Mouse (Mus musculus) gastrocnemius, postnatal 10 days (tissue): ENCODE measurements around the gene Tbpl1. TPM values are rescaled to one million over a fixed set of nuclear protein-coding genes. Genes with fewer than 3 reads are reported as not detected.

ENCODE experiments used
- DNase-seq: peaks from one replicate; pipeline ENCODE4 v3.0.0; 2021; ENCODE audit warnings: mixed read lengths
- total RNA-seq, 2 experiments: library from RNA; stranded (reverse); gene quantifications; 2 replicates each; pipeline ENCODE4 v1.2.3; 2021

The Tbpl1 gene
- total RNA-seq, 2 experiments from 2014 or later, result 24.2 to 31.1 TPM

DNA sequence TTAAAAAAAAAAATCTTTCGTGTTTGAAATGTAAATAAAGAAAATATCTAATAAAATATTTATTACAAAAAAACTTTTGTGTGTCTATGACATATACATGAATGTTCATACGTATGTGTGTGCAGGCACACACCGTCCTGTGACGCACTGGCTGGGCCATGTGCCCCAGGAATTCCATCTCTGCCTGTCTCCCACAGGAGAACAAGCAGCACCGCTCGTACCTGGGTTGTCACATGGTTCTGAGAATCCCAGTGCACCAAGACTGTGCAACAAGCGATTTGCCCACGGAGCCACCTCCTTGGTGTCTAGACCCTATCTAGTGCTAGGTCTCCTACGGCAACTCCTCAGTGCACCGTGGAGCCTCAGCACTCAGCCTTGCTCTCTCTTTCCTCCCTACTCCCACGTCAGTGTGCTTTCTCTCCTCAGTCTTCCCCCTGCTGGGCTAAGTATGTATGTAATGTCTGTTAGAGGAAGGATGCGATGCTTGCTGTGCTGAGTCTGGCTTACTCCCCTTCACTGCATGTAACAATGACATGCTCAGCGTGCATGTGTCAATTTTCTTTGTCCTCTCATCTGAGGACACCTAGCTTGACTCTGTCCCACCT, 21.5 kb downstream of the Tbpl1 start:
- DNase-seq, result no peak

DNA sequence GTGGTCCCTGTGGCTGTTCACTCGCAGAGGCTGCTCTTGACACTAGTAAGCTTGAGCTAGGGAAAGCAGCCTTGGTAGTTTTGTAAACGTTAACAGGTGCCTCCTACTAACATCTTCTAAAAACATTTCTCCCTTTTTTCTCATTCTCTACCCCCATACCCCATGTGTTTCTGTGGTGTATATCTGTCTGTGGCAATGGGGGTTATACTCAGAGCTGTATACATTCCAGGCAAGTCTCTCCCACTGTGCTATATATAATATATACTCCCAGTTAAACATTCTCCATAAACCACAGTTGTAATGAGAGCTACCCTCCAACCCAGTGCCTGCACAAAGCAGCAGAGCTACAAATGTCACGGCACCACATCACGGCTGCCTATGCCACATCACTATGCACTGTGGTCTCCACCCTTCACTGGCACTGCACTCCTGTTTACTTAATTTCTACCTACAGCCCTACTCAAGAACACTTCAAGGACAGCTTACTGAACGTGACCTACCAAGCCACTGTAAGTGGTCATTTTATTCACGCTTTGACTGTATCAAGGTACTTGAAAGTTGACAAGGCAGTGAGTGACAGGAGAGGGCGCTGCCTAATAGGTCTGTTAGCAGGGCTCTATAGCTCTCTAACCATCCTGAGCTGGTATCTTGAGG, 23.4 kb downstream of the Tbpl1 start:
- no peak for DNase-seq

DNA sequence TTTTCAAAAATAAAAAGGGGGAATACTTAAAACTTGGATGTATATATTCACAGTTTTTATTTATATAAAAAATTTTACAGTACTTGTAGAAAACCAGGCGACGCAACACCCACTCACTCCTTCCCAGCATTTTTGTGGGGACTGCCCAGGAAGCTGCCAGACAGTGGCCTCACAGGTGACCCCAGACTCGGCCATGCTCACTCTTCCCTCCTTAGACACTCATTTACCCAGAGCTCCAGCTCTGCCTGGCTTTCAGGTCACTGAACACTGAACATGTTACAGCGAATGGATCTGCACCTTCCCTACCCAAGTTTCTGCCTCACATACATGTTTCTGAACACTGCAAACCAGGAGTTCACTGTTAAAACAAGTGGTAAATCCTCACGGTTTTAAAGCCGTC, 27.9 kb downstream of the Tbpl1 start:
- no peak for DNase-seq

DNA sequence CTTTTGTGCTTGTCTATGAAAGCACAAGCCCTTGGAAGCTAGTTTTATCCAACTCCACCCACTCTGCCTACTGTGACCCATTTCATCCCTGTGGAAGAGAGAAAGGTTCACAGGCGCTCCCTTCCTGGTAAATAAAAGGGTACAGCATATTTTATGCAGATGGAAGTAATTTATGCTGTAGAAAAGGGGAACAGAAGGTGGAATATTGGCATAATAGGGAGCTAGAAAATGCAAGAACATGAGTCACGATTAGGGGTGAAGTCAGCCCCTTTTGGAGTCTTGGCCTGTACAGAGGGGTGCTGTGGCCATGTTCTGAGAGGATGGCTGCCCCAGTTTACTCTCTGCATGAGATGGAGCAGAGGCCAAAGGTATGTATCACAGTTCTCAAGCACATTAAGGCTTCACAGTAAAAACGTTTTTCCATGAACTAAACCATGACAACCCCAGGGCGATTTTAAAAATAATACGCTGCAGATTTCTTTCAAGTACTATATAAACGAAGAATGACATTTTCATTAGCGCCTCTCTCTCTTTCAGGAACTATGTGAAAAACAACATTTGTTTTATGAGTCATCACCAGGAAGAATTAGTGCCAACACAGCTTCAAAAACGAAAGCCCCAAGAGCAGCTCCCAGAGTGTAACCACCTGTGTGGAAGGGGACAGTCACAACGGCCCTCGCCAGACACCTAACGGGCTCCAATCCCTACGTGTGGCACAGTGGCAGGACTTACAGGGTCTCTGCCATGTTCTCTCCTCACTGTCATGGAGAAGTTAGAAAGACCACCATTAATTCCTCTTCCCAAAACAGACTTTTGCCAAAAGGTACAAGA, 30.0 kb downstream of the Tbpl1 start:
- DNase-seq, result no peak

DNA sequence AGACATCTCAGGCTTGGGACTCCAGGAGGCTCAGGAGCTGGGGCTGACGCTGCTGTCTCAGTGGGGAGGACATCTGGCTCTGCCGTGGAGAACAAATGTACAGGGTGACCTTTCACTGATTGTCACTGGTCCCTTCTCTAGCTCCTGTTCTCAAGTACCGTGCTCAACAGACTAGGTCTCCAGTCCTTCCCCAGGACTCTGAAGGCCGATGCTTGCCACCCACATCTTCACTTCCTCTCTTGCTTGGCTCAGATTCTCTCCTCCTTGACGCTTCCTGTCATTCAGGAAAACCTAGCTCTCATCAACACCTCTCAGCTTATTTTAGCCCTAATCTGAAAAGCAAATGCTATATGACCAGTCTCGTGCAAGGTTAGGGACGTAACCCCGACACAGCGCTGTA, 31.0 kb downstream of the Tbpl1 start:
- no peak for DNase-seq

DNA sequence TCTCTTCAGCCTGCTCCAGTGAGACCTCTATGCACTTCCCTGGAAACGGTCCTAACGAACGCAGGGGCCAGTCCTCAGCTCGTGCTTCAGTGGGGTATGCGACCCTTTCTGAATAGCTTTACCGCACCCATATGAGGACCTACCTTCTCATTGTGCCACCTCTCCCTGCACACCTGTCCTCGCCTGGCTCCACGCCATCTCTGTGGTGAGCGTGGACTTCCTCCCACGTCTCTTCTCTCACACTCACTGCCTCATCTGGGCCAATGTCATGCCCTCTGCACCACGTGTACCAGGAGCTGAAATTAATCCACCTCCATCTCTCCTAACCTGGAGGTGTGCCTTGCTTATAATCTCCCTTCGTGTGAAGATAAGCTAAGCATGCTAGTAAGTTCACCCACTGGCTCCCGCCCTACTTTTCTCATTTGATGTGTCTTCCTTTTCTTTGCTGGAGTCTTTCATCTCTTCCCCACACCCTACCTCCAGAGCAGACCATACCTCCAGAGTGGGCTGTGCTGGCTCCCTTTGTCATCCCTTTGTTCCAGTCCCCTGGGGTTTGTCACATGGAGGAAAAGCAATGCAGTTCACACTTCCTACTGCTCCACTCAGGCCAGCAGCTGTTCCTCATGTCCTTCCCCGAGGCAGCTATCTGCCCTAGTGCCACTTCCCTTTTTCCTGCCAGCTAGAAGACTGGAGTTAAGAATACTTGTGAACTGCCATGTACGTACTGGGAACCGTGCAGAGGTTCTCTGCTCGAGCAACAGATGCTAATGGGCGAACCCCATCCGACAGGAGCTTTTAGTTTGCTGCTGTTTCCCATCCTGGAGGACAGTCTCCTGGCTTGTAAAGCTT, 32.0 kb downstream of the Tbpl1 start:
- DNase-seq, result no peak

DNA sequence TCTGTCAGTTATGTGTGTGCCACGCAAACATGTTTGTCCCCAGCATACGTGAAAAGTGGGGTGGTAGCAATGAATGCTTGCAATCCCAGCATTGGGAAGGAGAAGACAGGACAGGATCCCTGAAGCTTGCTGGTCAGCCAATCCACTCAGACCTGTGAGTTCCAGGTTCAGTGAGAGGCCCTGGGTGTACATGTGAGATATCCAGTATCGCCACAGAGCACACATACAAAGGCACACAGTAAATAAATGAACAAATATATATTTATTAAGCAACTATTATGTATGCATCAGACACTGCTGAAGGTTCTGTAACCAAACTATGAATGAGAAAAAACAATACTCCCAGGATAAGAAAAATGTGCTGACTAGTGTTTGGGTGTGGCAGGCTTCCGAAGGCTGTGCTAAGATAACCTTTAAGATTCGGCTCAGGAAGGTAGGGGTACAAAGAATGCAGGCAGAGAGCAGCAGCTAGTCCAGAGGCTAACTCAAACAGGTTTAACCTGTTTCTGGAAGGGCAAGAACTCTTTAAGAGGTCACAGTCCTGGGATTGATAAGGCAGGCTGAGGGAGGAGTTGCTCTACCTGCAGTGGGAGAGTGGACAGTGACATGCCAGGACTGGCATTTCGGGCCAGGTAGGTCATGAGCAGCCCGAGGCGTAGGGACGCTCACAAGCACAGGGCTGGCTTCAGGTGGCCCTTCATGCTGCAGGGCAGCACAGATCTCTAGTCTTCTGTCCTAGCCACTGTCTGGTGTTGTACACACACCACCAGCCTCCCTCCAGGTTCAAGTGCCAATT, 33.4 kb downstream of the Tbpl1 start:
- DNase-seq, result no peak

DNA sequence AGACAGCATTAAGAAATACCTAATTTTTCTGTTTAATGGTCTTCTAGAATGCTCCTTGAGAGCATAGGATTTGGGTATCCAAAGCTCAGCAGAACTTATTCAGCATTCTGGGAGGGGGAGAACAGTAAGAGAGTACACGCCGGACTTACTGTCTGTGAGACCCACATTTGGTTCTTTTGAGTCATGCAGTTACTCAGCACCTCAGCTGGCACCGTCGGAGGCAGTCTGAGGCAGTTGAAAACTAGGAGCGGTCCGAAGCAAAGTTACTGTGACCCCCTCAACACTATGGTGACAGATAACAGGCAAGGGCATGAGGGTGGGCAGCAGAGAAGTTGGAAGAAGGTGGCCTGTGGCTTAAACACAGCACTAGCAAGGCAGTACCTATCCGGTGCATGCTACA, 34.9 kb downstream of the Tbpl1 start:
- DNase-seq, result no peak

DNA sequence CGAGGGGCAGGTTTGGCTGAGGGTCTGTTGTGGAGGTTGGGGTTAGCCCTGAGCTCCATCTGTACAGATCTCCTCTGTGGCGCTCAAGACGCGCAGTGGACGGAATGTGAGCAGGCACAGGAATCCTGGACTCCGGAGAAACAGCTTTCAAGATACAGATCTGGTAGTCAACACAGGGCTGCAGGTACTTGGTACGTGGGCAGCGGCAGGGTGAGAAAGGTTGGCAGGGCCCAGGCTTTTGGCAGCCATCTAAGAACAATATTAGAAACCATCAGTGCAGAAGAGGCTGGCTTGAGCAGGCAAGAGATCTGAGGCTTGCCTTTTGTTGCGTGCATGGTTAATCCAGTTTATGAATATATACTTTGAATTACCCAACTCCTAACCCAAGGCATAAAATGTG, 35.5 kb downstream of the Tbpl1 start:
- no peak for DNase-seq

DNA sequence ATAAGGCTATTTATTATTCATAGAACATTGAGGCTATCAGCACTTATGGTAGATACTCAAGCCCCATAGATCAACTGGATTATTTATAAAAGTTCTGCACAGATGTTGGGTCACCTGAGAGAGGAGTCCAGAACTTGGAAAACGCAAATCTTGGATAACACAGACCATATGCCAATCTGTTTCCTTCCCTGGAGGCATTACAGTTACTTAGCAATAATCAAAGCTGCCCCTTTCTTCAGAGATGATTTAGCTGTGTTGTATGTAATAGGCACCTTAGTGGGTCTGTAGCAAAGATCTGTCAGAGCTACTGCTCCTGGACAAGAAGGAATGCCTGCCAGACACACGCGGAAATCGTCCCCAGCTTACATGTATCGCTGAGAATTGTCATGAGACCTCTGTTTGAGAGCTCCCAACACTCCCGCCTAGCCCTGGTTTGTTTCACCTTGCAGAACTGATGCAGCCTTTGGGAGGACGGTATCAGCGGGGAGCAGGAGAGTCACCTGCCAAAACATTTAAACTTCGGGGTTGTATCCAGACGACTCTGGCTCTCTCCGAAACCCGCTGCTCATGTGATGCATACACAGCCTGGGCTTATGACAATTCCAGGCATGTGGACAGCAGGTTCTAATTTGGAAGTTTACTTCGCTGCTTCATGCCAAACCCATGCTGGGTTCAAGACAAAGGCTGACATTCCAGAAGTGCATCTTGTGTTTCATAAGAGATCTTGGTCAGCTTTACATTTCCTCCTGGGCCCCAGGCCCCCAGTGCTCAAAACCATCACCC, 55.7 kb downstream of the Tbpl1 start:
- no peak for DNase-seq

DNA sequence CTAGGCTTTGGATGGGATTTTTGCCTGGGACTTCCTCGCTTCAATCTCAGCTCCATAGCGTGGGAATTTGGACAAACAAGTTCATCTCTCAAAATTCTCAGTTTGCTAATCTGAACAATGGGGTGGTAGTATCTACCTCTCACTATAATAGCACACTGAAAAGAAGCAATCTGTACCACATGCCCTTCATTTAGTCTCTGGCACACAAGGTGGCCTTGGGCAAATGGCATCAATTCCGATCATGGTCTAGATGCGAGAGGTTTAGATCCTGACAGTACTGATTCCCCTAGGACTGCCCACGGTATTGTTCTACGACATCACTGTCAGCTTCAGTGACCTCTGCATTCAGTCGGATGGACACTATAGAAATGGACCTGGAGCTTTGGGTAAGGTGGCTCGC, 57.6 kb downstream of the Tbpl1 start:
- DNase-seq, result no peak

DNA sequence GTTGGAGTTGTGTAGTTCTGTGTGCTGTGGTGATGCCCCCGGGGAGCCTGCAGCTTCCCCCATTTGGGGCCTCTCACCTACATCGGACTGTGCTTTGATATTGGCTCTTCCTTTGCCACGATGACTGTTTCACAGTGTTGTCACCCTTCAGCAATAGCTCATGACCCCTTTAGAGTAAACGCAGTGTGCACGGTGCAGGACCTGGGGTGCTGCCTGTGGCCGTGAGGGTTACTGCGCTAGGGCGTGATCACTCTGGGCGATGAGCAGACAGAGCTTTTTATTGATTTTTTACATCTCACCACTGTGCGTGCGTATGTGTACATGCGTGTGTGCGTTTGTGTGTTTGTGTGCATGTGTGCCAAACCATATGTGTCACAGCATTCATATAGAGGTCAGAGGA, 63.2 kb downstream of the Tbpl1 start:
- no peak for DNase-seq

DNA sequence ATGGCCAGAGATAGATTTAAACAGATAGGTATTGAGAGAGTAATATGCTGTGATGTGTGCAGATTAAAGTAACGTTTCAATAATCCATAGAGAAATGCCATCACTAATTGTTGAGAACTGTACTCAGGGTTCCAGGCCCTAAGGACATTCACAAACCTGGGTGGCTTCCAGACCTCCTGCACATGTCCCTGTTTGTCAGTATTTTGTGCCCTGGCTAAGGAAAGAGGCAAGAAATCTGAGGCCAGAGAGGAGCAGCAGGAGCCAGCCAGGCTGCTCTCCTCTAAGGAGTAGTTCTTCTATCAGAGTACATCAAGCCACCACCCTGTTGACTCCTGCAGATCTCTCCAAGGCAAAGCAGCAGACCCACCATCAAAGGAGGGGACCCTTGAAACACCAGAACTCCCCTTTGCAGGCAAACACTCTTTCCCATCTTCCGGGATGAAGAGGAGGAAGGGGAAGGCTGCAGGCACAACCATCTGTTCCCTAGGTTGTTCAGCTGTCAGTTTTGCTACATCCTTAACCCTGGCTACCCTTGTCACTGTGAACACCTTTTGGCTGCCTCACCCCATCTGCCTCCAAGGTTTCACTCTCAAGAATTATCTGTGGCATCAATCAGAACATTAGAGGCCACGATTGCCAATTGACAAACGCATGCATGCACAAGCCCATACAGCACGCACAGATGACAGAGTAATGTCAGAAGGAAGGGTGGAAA, 71.3 kb downstream of the Tbpl1 start:
- no peak for DNase-seq

DNA sequence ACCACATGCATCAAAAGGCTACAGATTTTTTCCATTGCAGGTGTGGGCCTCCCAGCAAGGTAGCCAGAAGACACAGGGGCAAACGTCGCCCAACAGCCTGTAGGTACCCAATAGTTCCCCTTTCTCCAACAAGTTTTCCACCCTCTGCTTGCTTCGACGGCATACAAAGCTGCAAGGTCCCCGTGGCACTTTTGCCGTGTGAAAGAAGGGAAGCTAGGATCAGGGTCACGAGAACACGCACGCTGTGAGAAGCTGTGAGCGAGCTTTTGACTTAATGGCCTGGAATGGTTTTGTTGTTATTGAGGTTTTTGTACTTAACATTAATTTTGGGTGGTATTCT, 72.4 kb downstream of the Tbpl1 start:
- DNase-seq, result no peak

DNA sequence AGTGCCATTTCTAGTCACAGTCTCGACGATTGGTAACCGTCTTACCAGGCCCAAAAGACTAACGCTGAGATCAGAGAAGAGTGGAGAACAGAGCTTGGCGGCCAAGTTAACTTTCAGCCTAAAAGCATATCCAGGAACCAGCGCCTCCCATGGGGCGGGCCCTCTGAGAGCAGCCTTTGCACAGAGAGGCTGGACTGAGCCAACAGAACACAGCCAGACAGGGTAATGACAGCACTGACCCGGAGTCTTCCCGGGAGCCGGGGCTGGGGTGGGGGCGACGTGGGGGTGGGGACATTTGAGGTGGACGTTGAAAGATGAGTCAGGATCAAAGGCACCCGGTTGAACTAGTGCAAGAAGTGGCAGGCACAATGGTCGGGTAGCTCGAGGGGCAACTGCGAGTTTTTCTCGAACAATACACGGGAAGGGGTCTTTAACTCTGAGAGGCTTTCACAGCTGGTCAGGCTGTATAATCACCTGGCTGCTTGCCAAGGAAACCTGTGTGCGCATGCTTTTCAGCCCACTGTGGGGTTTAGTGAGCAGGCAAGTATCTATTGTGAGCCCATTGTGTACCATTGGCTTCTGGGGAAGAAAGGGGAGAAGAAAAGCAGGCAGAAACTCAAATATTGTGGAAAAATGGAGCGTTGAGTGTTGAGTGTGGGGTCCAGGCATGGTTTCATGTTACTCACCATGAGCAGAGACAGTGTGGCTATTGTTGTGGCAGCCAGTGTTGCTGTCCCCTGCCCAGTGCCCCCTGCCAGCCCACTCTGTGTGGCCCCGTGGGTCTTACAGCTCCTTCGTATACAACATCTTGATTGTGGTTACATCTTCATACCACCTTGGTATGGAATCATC, 73.0 kb downstream of the Tbpl1 start:
- peak; percentile 33 for DNase-seq
